Mouse (Mus musculus) large intestine, adult 2 months (tissue): ENCODE data around the gene Igll1. TPM values are rescaled to one million over a fixed set of nuclear protein-coding genes. Genes with fewer than 3 reads are reported as not detected.
"Not testable (repeated sequence)": the region's sequence is repeated elsewhere in the genome, so short reads cannot be mapped to it uniquely, and the experiment has no call there.

Experiments
- DNase-seq: peaks from one replicate; pipeline ENCODE4 v3.0.0-alpha.2; 2012; ENCODE audit warnings: low read depth, low spot score
- WGBS: fragments of 180-500 bp; shearing (Covaris S2); methylation state at CpG from one replicate; pipeline ENCODE4 v1.1.7; 2018; 5-methylcytosine and 5-hydroxymethylcytosine counted together
- polyA plus RNA-seq: library from polyadenylated mRNA; depleted of rRNA; stranded (reverse); fragments of >200 nt; gene quantifications from 2 replicates; pipeline ENCODE4 v1.2.3, GENCODE M21; 2012; rRNA removed

The Igll1 gene
- polyA plus RNA-seq, 1 experiment: not detected

DNA sequence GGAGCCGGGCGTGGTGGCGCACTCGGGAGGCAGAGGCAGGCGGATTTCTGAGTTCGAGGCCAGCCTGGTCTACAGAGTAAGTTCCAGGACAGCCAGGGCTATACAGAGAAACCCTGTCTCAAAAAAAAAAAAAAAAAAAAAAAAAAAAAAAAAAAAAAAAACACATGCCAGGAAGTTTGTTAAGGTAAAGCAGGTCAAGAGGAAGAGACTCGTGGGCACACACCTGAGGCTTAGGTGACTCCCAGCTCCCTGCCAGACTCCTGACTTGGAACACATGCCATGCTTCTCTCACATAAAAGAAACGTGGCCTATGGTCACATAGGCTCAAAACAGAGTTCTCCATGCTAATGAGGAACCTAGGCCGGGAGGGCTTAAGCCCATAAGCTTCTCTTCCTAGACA lies 7.7 kb downstream of the Igll1 start:
- WGBS: 77% methylated on average over 9 of the region's 9 CpGs
- DNase-seq: not testable (repeated sequence)

DNA sequence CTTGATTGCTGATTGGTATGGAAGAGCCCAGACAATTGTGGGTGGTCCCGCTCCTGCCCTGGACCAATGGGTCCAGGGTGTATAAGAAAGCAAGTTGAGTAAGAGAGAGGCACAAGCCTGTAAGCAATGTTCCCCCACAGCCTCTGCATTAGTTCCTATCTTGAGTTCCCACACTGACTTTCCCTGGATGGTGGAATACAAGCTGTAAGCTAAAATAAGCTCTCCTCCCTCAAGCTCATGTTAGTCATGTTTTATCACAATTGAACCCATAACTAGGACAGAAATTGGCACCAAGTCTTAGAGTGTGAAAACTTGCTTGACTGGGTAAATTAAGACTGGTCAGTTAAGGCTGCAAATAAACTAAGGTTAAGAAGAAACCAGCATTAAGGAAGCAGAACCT lies 8.2 kb downstream of the Igll1 start:
- DNase-seq: no peak
- 94% methylated on average over 1 of the region's 1 CpGs for WGBS

GRCm38 (mm10) chr16:16854836-16855235 lies 8.9 kb downstream of the Igll1 start:
- peak; percentile 21 for DNase-seq
- WGBS: 11% methylated on average over 6 of the region's 6 CpGs

DNA sequence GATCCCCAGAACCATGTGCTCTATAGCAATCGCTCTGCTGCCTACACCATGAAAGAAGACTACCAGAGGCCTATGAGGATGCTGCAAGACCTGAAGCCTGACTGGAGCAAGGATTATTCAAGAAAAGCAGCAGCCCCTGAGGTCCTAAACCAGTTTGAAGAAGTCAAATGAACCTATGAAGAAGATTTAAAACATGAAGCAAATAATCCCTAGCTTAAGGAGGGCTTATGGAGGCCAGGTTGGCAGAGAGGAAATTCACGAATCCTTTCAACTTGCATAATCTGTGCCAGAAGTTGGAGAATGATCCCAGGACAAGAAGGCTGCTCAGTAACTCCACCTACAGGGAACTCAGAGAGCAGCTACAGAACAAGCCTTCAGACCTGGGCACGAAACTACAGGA lies 11.4 kb downstream of the Igll1 start:
- 85% methylated on average over 3 of the region's 3 CpGs for WGBS
- DNase-seq: no peak

- no peak for DNase-seq
Observed at GRCm38 (mm10) chr16:16849196-16849595, 14.6 kb downstream of the Igll1 start.

GRCm38 (mm10) chr16:16829671-16830070 lies 34.1 kb downstream of the Igll1 start:
- DNase-seq: no peak
- WGBS: 88% methylated on average over 3 of the region's 3 CpGs

- WGBS: 4% methylated on average over 33 of the region's 33 CpGs
- no peak for DNase-seq
Observed at GRCm38 (mm10) chr16:16828757-16829615, 34.8 kb downstream of the Igll1 start, which contains the start of gene Spag6l. TSS of gene Spag6l (minus strand) at chr16:16829456.

DNA sequence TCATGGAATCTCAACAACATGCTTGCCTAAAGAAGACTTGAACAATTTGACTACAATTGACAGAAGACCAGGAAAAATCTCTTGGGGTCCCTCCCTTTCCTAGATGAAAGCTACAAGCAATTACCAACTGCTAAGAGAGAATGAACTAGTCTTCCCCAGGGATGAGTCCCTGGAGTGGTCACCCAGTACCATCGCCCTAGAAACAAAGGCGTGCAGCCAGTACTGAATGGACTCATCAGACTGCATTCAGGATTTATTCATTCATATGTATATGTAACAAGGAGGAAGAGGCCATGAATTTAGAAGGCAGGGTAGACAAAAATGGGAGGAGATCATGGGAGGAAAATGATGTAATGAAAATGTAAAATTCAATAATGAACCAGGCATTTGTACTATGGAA lies 37.6 kb downstream of the Igll1 start:
- 94% methylated on average over 2 of the region's 2 CpGs for WGBS
- DNase-seq: no peak

DNA sequence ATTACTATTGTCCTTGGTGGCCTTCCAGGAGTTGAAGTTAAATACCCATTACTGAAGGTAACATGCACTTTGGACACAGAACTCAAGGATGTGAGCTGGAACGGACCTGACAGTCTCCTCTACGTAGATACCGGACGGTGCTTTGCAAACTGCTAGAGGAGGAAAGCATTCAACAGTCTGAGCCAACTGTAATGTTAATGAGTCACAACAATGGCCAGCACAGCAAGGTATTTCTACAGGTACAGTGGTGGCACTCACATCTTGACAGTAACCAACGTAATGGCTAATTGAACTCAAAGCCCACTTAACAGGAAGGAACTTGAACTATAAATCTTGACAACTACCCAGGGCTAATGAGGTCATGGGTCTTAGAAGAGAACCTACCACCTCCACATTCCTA lies 38.3 kb downstream of the Igll1 start:
- WGBS: 53% methylated on average over 5 of the region's 5 CpGs
- DNase-seq: no peak

Other genes starting within 250 kb of the Igll1 start
- gene Olfr19, start 187.6 kb downstream of the Igll1 start, polyA plus RNA-seq: not detected in 2 replicates
- gene Spag6l, start 34.5 kb downstream of the Igll1 start, polyA plus RNA-seq: not detected in 2 replicates
- gene Top3b, start 6.8 kb upstream of the Igll1 start, polyA plus RNA-seq: 48.6 and 58.8 TPM in 2 replicates
- 2.6 and 3.4 TPM in 2 replicates for gene Vpreb1, start 6.9 kb upstream of the Igll1 start, polyA plus RNA-seq
- gene Ppm1f, start 32.5 kb upstream of the Igll1 start, polyA plus RNA-seq: 4.5 and 5.5 TPM in 2 replicates
- gene Mapk1, start 119.4 kb upstream of the Igll1 start, polyA plus RNA-seq: 74.6 and 108 TPM in 2 replicates
- gene Ypel1, start 205.7 kb upstream of the Igll1 start, polyA plus RNA-seq: 0.23 and 0.27 TPM in 2 replicates
- gene Ppil2, start 247.3 kb upstream of the Igll1 start, polyA plus RNA-seq: 68.5 and 95.8 TPM in 2 replicates